Mouse (Mus musculus): Measurements from ENCODE around the gene Traf5.

The Traf5 gene

DNA sequence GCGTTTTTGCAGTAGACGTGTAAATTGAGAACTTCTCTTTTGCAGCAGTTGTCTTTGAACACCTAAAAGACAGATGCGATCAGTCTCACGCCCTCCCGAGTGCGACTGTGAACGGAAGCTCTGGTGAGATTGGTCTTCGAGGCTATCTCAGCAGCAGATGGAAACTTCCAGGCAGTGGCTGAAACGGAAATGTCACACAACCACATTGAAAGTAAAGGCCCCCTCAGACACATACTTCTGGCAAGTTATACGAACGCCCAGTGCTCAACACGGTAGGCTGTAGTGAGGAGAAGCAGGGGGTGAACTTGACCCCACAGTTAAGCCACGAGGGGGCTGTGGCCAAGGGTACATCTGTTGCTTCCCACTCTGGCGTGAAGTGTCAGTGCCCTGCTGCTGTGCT is 29.7 kb downstream of the Traf5 start:
- no peak for DNase-seq (ENCODE audit: low read depth)

DNA sequence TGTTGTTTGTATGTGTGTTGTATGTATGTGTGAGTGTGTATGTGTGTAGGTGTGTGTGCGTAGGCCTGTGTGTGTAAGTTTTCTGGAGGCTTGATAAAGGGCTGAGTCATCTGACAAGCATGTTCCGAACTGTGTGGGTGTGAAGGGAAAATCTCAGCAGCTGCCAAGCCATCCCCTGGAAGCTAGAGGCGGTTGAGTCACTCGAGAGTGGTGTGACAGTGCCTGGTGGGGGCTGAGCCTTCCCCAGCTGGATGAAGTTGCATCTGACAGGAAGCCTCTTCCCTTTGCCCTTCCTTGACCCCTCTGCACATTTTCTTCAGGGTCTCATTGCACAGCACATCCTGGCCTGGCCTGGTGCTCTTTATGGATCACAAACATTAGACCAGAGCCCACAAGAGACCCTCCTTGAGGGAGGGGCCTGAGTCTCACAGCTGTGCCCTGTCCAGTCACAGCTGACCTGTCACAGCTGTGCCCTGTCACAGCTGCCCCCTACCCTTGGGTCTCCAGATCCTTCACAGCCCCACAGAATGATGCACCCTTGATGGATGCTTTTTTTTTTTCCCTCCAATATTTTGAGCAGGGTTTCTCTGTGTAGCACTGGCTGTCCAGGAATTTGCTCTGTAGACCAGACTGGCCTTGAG is 30.6 kb downstream of the Traf5 start:
- peak; percentile 83 for DNase-seq (ENCODE audit: low read depth)

DNA sequence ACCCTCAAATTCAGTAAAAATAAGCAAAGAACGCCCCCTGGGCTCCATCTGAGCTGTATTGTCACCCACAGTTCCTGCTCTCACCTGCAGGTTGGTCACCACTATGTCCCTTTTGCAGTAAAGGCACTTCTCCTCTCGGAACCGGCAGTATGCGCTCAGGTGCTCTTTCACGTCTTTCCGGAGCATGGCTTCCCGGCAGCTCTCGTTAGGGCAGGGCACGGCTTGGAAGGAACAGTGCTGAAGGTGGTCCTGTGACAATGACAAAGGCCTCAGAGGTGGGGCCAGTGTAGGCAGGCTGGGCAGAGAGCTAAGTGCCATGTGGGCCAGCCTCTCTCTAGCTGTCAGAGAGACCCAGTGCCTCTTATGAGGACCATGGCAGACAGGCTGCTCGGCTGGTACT is 33.4 kb downstream of the Traf5 start:
- DNase-seq (ENCODE audit: low read depth), result no peak

DNA sequence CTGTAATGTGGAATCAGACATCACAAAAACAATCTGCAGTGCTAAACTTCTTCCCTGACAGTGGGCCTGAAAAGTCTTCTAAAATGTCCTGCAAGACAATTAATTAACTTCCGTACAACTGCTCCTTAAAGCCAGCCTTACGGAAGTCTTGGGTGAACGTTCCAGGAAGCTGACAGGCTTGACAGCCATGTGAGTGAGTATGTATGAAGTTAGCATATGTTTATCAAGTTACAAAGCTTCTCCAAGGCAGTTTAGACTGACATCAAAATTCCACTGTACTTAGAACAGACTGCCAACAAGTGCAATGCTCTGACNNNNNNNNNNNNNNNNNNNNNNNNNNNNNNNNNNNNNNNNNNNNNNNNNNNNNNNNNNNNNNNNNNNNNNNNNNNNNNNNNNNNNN is 38.6 kb downstream of the Traf5 start:
- no peak for DNase-seq (ENCODE audit: low read depth)

DNA sequence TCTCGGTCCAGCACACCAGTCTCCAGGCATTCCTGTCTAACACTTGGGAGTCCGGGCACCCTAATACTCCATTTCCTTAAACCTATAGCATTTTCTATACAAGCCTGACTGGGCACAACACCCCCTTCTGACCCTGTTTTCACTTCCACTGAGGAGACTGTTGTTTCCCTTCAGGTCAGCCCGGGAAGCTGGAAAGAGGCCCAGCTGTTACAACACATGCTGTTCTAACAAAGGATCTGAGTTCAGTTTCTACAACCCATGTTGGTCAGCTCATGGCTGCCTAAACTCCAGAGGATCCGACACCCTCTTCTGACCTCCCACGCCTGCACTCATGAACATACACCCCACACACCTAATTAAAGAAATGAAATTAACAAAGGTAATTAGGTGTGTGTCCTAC is 39.4 kb downstream of the Traf5 start:
- no peak for DNase-seq (ENCODE audit: low read depth)

DNA sequence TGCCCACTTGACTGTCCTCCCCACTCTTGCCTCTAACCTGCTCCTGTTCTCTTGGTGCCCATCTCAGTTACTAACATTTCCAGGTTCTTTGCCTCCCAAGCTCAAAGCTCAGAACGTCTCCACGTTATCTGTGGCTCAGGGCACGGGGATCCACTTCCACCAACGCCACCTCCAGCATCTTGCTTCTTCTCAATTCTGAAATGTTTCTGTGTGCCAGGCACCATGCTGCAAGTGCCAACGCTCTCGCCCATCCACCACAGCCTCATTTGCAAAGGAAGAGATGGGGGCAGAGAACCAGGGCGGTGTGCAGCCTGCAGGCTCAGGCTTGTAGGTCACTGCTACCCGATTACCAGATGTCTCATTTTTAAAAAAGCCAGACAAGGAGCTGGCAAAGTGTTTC is 39.9 kb downstream of the Traf5 start:
- no peak for DNase-seq (ENCODE audit: low read depth)

DNA sequence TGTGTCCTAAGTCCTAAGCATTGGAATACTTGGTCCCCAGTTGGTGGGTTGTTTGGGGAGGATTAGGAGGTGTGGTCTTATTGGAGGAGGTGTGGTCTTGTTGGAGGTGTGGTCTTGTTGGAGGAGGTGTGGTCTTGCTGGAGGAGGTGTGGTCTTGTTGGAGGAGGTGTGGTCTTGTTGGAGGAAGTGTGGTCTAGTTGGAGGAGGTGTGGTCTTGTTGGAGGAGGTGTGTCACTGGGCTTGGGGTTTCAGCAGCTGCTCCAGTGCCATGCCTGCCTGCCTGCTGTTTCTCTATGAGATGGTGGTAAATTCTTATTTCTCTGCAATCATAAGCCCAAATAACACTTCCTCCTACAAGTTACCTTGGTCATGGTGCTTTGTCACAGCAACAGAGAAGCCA is 93.3 kb downstream of the Traf5 start:
- DNase-seq (ENCODE audit: low read depth), result no peak

DNA sequence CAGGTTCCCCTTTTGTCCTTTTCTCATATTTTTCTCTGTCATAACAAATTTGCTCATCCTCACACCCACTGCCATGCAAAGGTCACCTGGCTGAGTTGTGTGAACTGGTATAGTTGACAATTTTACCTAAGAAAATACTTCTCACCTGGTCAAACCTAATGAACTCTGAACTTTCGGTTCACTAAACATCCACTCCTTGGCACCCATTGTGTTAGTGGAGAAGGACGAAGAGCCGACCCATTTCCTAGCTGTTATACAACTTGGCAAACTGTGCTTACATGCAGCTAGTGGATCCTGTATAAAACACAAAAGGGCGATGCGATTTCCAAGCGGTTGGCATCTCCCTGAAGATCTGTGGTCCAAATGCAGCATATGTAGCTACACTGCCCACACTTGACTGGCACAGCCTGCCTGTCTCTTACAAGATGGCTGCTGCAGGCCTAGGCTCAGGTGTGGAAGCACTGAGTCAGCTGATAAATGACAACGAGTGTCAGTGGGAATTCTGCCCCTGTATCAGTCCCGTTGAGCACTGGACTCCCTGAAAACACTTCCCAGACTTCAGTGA is 95.7 kb downstream of the Traf5 start:
- DNase-seq (ENCODE audit: low read depth), result no peak

DNA sequence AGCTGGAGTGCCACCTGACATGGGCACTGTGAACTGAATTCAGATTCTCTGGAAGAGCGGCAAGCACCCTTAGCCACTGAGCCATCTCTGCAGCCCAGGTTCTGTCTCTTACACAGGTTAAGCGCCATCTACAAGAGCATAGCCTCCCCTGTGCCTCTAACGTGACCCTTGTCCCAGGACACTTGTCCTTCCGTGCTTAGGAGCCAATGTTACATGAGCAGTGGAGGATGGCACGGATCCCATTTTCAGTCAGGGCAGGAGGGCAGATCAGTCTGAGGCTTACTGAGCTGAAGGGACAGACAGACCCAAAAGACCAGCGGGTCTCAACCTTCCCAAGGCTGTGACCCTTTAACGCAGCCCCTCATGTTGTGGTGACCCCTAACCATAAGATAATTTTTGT is 96.4 kb downstream of the Traf5 start:
- DNase-seq (ENCODE audit: low read depth), result no peak

DNA sequence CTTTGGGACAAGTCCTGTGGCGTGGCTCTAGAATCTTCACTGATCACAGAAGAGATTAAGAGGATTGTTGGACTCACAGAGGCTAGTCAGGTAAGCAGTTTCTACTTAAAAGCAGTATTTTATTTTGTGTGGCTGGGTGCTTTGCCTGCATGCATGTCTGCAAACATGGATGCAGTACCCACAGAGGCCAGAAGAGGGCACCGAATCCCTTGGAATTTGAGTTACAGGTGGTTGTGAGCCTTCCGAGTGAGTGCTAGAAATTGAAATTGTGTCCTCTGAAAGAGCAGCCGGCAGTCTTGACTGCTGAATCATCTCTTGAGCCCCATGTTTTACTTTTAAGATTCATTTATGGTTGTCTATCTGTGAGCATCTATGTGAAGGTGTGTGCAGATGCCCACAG is 96.9 kb downstream of the Traf5 start:
- no peak for DNase-seq (ENCODE audit: low read depth)

DNA sequence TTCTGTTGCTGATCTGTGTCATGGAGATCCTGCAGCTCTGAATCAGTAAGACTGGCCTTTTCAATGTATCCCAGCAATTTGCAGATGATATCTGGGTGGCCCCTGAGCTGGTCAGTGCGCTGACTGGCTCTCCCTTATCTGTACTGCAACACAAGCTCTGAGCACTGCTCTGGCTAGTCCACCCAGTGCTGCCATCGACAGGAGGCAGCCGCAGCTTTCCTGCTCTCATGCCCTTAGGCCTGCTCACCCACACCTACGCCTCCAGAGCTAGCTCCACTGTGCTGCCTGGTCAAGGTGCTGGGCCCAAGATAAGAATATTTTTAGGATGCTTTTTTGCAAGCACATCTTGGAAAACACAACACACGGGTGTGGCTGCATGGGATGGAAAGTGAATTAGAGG is 97.9 kb downstream of the Traf5 start:
- DNase-seq (ENCODE audit: low read depth), result no peak

DNA sequence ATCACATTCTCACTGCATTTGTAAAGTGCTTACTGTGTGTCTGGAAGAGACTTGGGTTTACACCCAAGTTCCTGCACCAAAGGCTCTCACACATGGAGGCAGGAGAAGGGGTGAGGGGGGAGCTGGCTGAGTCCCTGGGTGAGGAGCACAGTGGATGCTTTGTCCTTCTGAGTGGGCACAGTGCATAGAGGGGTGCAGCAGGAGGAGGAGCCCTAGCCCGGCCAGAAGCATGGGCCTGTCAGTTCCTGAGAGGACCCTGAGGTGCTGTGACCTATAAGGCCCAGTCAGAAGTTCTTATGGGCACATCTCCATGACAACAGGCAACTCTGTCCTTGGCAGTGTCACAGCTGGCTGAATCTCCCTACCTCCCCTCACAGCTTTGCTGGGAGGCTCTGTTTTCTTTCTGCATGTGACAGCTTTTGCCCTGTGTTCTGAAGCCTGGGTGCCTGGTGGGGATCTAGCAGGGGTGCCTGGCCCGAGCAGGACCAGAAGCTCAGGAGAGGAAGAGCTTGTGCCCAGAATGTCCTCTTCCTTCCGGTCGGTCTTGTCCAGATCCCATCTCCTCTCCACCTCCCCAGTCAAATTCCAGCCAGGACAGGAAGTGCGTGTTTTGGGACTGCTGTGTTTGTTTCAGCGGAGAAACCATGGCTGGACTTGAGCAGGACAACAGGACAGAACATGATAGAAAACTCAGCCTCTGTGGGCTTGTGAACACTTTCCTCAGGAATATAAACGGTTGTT is 100.1 kb downstream of the Traf5 start:
- DNase-seq (ENCODE audit: low read depth), result no peak

DNA sequence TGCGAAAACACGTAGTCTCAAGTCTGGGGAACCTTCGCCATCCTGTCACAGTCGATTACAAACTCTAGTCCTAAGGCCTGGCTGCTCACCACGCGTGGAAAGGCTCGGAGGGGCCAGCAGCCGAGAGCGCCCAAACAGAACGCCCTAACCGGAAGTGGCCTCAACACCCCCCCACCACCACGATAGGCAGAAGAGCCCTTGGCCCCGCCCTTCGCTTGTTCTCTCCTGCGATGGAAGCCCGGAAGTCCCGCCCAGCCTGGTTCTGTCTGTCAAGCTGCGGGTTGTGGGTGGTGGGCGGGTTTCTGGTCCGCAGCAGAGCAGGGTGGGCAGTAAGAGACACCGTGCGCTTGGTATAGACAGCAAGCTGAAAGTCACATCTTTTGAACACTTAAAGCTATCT is 102.4 kb downstream of the Traf5 start:
- DNase-seq (ENCODE audit: low read depth), result peak; percentile 80

DNA sequence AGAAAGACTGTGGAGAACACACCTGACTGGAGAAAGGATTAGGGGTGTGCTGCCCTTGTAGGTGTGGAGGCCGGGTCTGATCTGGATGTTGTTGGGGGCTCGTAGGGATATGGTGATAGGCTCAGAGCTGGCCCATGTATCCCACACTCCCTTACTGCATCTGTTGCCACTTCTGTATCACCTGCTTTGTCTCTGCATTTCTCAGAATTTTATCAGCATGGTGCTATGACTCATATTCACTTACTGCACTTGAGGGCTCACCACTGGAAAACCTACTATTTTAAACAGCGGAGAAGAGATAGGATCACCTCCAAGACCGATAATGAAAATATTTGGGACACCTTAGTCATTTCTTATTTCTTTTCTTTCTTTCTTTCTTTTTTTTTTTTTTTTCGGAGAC is 103.3 kb downstream of the Traf5 start:
- DNase-seq (ENCODE audit: low read depth), result no peak

DNA sequence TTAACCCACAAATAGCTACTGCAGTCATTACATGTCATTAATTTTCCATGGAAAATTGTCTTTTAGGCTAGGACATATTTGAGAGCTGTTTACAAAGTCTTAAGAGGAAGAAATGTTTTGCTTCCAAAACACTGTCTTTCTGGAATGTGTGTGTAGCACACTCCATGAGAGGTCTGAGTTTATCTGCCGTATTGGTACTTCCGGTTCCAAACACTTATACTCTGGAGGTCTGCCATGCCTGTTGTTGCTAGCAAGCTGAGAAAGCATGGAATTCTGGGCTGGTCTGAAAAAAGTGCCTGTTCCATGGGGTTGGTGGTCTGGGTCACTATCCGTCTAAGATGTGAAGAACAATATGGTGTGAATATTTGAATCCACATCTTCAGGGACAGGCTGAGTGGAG is 103.7 kb downstream of the Traf5 start:
- DNase-seq (ENCODE audit: low read depth), result no peak

DNA sequence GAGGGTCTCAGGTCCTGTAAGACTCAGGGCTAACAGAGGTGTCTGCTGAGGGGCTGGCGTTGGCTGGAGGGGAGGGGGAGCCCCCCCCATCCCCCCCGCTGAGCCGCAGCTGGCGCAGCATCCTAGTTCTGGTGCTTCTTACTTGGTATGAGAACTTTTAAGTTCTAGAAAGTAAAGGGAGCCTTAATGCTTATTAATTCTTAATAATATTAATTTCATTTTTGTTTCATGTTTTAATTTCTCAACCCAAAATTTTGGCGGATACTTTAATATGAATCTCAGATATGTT is 104.9 kb downstream of the Traf5 start:
- no peak for DNase-seq (ENCODE audit: low read depth)

DNA sequence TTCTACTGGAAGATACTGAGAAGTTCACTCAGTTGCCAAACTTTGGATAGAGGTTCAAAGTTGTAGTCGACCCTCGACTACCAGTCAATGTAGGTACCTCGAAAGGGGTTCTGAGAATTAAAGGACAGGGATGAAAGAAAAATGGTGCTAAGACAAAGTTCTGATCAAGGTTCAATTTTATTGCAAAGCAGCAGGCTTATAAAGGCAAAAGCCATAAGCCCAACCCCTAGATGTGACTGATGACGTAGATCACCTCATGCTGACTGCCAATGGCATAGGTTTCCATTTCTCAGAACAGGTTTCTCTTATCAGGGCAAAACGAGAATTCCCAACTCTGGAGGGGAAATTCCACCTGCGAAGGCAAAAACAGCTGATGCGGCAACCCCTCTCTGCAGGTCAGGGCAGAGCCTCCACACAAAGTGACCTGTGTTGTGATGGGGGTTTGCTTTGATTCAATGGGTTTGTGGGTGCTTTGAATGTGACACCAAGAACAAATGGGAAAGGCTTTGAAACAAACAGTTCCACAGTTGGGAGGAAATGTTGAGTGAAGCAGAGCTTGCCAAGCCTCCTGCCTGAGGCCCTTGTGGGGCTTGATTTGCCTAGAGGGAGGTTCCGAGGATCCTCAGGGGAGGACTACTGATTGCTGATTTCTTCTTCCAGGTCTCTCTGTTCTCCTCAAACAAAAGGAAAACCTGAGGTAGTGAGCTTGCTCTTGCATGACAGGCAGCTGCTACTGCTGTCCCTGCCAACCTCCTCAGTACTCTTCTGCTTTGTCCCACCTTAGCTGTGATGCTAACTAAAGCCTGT is 105.5 kb downstream of the Traf5 start:
- no peak for DNase-seq (ENCODE audit: low read depth)

DNA sequence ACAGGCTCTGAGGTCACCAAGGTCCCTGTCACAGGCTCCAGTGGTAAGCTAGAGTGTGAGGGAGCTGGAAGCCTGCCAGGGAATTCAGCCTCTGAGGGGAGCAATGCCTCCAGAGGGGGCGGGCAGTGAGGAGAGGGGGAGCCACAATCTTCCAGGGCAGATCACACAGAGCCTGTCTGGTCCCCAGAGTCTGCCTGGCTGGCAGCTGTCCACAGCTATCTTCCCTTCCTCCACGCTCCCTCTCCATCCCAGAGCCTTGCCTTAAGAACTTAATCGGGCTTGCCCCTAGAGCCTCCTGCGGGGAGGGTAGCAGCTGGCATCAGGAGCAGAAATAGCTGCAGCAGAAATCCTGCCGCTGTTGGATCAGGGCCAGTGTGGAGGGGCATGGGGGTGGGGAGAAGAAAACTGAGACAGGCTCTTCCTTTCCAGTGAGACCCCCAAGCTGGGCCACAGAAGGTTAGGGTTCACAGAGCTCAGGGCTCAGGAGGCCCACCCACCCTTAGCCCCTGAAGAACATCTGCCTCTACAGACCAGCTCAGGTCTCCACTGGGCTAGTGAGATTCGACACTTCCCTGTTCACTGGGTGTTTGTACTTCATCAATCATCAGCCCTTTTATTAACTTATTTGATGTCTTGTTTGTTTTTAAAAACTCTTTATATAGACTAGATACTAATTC is 110.8 kb downstream of the Traf5 start:
- no peak for DNase-seq (ENCODE audit: low read depth)

DNA sequence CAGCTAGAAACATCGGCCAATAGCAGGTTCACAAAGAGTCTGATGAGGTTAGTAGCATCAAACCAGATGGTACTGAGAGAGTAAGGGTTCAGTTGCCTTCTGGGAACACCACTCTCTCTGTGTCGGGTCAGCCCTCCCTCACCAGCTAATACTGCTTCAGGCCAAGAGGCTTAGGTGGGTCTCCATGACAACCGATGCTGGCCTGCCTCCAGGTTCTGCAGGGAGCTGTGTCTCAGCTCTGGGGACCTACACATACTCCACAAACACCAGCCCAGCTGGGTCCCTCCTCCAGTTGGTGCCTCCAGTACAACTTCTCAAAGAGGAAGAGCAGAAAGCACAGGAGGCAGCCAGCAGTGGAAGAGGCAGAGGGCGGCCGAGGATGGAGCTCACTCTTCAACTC is 115.2 kb downstream of the Traf5 start, which contains the start of gene Rd3:
Gene Rd3 (plus strand): TSS at position 184 of the 400 bp plus-strand sequence.
- DNase-seq (ENCODE audit: low read depth), result no peak

DNA sequence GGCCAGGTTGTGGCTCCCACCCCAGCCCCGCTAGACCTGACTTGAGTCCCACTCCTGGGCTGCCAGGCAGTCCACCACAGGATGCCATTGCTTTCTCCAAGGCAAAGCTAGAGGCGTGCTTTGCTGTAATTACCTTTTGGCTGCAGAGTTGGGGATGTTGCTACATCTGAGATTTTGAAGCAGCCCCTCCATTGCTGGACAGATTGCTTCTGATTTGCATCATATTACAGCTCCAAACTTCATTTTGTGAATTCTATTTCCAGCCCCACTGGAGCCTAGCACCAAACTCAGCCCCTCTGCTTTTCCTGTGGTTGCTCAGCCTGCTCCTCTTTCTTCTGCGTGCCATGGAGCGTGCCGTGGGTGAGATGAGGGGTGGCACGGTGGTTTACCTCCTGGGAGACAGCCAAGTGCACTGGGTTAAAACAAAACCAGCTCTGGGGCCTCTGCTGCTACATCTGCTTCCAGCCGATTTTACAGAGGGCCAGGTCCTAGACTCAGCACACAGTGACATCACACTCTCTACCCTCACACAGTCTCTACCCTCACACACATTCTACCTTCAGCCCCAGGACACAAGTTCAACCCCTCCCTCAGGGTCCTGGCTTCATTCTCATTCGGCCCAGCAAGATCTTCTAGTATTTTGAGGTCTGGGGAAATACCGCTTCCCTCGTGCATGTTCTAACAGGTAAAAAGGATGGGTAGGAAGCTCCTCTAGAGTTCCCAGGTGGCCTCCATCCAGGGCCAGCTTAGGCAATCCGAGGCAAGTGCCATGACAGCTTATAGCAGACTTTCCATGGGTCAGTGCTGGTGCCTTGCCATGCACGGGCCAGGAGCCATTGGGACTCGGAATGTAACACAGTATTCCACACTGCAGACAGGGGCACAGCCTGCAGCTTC is 117.6 kb downstream of the Traf5 start:
- no peak for DNase-seq (ENCODE audit: low read depth)

DNA sequence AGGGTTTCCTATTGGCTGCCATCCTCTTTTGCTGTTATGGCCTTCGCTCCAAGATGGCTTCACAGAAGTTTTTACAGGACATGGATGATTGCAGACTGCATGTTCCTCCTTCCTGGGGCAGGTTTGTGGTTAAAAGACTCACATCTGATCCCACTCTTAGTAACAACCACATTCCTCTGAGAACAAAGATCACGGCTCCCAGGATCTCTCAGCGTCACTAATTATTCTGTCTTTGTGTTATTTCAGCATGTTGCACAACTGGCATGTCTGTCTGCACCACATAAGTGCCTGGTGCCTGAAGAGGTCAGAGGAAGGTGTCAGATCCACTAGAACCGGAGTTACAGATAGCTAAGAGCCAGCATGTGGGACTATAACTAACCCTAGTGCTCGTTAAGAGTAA is 122.4 kb downstream of the Traf5 start:
- DNase-seq (ENCODE audit: low read depth), result no peak

Data from fibroblast of lung, adult 2 months (primary cell).